Mouse (Mus musculus) MEL (cell line): Measurements from ENCODE around the gene Myo3b.

Experiments
- CTCF ChIP-seq, 3 experiments: IDR thresholded peaks in 2 of 3; conservative IDR thresholded peaks in 1 of 3; 2 replicates each; pipeline ENCODE4 v1.5.1; 2011 to 2012; ENCODE audit warnings: low read length in 3 of 3, low read depth in 2 of 3, mild to moderate bottlenecking in 2 of 3, improper control_type of control experiment in 1 of 3, inconsistent platforms in 1 of 3, mixed read lengths in 1 of 3, moderate library complexity in 1 of 3; ENCODE audit not compliant: control insufficient read depth in 1 of 3, insufficient read depth in 1 of 3, poor library complexity in 1 of 3, severe bottlenecking in 1 of 3
- EP300 ChIP-seq, 2 experiments: IDR thresholded peaks; 2 replicates each; pipeline ENCODE4 v1.6.1; 2011; ENCODE audit warnings: improper control_type of control experiment in 2 of 2, low read length in 2 of 2, low read depth in 1 of 2, mild to moderate bottlenecking in 1 of 2
- GABPA ChIP-seq: IDR thresholded peaks from 2 replicates; pipeline ENCODE4 v1.6.1; 2012; ENCODE audit warnings: low read depth, mild to moderate bottlenecking, inconsistent platforms, low read length, improper control_type of control experiment, moderate library complexity
- HCFC1 ChIP-seq: IDR thresholded peaks from 2 replicates; pipeline ENCODE4 v1.6.1; 2012; ENCODE audit warnings: low read depth, mild to moderate bottlenecking, inconsistent platforms, low read length, improper control_type of control experiment, moderate library complexity
- JUND ChIP-seq: IDR thresholded peaks from 2 replicates; pipeline ENCODE4 v1.6.1; 2011; ENCODE audit warnings: low read depth, mild to moderate bottlenecking, improper control_type of control experiment, low read length
- MYC ChIP-seq: IDR thresholded peaks from 2 replicates; pipeline ENCODE4 v1.6.1; 2011; ENCODE audit warnings: low read depth, mild to moderate bottlenecking, low read length, improper control_type of control experiment, moderate library complexity
- NRF1 ChIP-seq: IDR thresholded peaks from 2 replicates; pipeline ENCODE4 v1.6.1; 2014; ENCODE audit warnings: low read depth, mild to moderate bottlenecking, inconsistent platforms, low read length, improper control_type of control experiment, moderate library complexity; ENCODE audit not compliant: poor library complexity, insufficient read depth, severe bottlenecking
- POLR2A ChIP-seq, 2 experiments: IDR thresholded peaks; 2 replicates each; pipeline ENCODE4 v1.6.1; 2011 to 2012; ENCODE audit warnings: low read length in 2 of 2, mild to moderate bottlenecking in 2 of 2, control low read depth in 1 of 2, improper control_type of control experiment in 1 of 2, low read depth in 1 of 2, moderate library complexity in 1 of 2; ENCODE audit not compliant: control insufficient read depth in 1 of 2, insufficient read depth in 1 of 2, poor library complexity in 1 of 2
- SMC3 ChIP-seq: IDR thresholded peaks from 2 replicates; pipeline ENCODE4 v1.6.1; 2011; ENCODE audit warnings: low read depth, low read length, improper control_type of control experiment
- TAL1 ChIP-seq: IDR thresholded peaks from 2 replicates; pipeline ENCODE4 v1.6.1; 2012; ENCODE audit warnings: mild to moderate bottlenecking, inconsistent platforms, low read length, moderate library complexity, mixed read lengths
- TCF12 ChIP-seq: IDR thresholded peaks from 2 replicates; pipeline ENCODE4 v1.6.1; 2014; ENCODE audit warnings: low read depth, mild to moderate bottlenecking, inconsistent platforms, low read length, improper control_type of control experiment, moderate library complexity
- USF1 ChIP-seq: IDR thresholded peaks from 2 replicates; pipeline ENCODE4 v1.6.1; 2014; ENCODE audit warnings: low read depth, mild to moderate bottlenecking, inconsistent platforms, low read length, improper control_type of control experiment, moderate library complexity
- ZNF384 ChIP-seq: IDR thresholded peaks from 2 replicates; pipeline ENCODE4 v1.6.1; 2012; ENCODE audit warnings: low read depth, mild to moderate bottlenecking, inconsistent platforms, low read length, improper control_type of control experiment

- TF ChIP-seq CTCF (IDR thresholded peaks at IDR 0.05 in 2 of 3, conservative IDR thresholded peaks at IDR 0.05 in 1 of 3; ENCODE audit: control insufficient read depth in 1 of 3, insufficient read depth in 1 of 3, low read depth in 2 of 3, low read length in 3 of 3, poor library complexity in 1 of 3, severe bottlenecking in 1 of 3): no peak
- no peak for TF ChIP-seq JUND
- TF ChIP-seq POLR2A (IDR thresholded peaks at IDR 0.05; ENCODE audit: control insufficient read depth in 1 of 2, insufficient read depth in 1 of 2, low read depth in 1 of 2, low read length in 2 of 2, poor library complexity in 1 of 2): no peak
- TF ChIP-seq SMC3: no peak
- no peak for TF ChIP-seq USF1
- TF ChIP-seq TCF12: no peak
- TF ChIP-seq GABPA: no peak
- TF ChIP-seq NRF1: no peak
- no peak for TF ChIP-seq ZNF384
- no peak for TF ChIP-seq EP300 (IDR thresholded peaks at IDR 0.05; ENCODE audit: low read depth in 1 of 2, low read length in 2 of 2)
- TF ChIP-seq TAL1: no peak
- no peak for TF ChIP-seq MYC
- no peak for TF ChIP-seq HCFC1
Measured at GRCm38 (mm10) chr2:70251256-70251655, 212.3 kb downstream of the Myo3b start.
